Mouse (Mus musculus): ENCODE measurements around the gene Gm19345.

Gene Gm19345

DNA sequence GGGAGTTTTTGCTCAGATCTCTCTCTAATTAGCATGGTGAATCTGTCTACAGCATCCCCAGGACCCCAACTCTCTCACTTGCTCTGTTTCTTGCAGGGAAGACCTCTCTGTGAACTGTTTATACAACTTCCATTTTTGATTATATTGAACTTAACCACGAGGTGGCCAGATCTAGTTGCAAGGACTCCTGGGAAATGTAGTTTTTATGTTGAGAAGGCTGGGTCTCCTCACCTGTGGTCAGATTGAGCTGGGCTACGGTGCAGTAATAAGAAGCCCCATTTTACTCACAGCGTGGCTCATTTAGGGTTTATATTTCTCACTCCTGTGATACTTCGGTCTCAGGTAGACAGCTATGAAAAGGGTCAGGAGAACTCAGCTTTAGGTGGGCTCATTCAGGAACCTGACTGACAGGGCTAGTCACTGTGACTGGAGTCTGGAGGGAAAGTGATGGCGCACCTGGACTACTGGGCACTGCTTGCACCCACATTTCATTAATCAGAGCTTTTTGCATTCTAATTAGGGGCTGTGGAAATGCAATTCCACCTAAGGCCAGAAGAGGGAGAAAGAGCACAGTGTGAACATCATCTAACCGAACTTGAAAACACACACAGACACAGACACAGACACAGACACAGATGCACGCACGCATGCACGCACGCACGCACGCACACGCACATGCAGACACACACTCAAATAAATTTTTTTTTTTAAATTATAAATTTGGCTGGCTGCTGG lies 24.3 kb downstream of the Gm19345 start:
- DNase-seq, result peak; percentile 43

DNA sequence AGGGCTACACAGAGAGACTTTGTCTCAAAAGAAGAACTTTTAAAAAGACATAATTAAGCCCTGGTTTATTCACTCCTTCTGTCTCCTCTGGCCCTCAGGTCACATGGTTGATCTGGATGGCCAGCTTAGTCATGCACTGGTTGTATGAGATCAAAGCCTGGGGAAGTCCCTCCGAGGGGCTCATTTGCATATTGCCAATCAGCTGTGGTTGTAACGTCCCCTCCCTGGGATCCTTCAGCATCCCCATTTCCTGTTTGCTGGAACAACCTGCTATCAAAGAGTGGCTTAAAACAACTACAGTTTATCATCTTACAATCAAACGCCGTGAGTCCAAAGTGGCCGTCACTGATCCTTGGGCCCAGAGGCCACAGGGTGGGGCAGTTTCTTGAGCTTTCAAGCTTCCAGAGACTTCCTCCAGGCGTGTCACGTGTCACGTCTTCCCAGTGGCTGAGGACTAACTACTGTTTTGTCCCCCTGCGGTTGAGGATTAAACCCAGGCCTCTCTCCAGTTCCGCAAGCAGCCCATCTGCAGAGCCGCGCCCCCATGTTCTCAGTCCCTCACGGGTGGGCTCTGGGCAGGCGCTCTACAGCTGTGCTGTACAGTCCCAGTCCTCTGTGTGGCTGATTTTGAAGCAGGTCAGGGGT lies 25.1 kb downstream of the Gm19345 start:
- DNase-seq, result no peak

DNA sequence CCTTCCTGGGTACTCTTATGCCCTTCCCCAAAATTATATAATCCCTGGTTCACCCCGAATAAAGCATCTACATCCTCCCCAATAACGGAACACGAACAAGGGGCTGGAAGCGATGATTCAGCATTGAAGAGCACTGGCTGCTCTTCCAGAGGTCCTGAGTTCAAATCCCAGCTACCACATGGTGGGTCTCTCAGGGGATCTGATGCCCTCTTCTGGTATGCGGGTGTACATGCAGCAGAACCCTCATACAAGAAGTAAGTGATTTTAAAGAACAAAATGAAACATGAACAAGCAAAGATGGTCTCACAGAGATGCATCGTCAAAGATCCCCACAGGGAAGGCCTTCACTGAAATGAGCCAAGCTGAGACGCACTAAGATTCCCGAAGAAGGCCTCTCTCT lies 29.0 kb downstream of the Gm19345 start:
- no peak for DNase-seq

DNA sequence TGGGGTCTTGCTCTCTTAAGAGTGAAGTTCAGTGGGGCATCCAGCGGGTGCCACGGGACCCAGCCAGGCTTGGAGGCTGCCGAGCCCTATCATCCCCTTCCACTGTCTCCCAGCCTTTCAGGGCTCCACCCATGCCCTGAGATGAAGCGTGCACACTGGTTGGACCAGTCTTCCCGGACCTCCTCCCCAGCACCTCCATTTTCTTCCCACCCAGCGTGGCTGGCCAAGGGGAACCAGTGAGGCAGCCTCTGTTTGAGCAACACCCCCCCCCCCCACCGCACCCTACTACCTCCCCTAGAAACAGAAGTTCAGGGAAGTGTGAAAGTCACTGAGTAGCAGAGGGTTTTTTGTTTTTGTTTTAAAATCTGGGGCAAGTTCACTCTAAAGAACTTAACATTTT lies 36.0 kb downstream of the Gm19345 start, which contains the start of gene Ceacam19:
TSS of gene Ceacam19 (minus strand) at position 117 of the 400 bp plus-strand sequence.
- DNase-seq, result no peak

DNA sequence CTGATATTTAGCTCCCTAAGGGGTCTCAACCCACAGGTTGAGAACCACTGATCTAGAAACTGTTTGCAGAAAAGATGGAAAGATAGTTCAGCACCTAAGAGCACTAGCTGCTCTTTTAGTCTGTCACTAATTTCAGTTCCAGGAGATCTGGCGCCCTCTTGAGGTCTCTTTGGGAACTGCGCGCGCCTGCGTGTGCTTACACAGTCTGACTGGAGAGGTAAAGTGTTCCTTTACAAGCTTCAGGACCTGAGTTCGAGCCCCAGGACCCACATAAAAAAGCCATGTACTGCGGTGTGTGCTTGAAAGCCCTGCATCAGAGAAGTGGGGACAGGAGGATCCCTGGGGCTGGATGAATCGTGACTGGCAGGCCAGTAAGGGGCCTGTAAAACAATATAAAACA lies 38.1 kb downstream of the Gm19345 start:
- no peak for DNase-seq

Measured in layer of hippocampus, adult 9-11 months (tissue).